ENCODE assay signal across 1 mouse cellular context in genomic region chr2:25332286-25333160, GRCm38 (mm10).
A peak's percentile ranks its signal among the peaks of the same experiment; 100 is the strongest.
TF ChIP-seq lines count a peak whose summit lies in the region.

Gene Man1b1, plus strand, starts transcription at chr2:25332338.

TF ChIP-seq in CH12.LX, 34 proteins besides CTCF, POLR2A, EP300 and RAD21 (continued from another document):
- no peak for TF ChIP-seq ZNF384 (IDR thresholded peaks at IDR 0.05; ENCODE audit: low read depth, low read length)
- TF ChIP-seq ETS1 (conservative IDR thresholded peaks at IDR 0.05; ENCODE audit: low read depth, low read length) = peak; percentile 78
- TF ChIP-seq HCFC1 (IDR thresholded peaks at IDR 0.05; ENCODE audit: low read depth, low read length) = peak; percentile 95
- peak; percentile 69 for TF ChIP-seq CHD2 (IDR thresholded peaks at IDR 0.05; ENCODE audit: low read length)
- TF ChIP-seq TCF12 (IDR thresholded peaks at IDR 0.05; ENCODE audit: low read depth, low read length) = peak; percentile 92
- TF ChIP-seq SMC3 (IDR thresholded peaks at IDR 0.05; ENCODE audit: low read depth, low read length) = no peak
- no peak for TF ChIP-seq ZKSCAN1 (IDR thresholded peaks at IDR 0.05; ENCODE audit: borderline replicate concordance, low read depth, low read length)
- peak; percentile 97 for TF ChIP-seq SIN3A (IDR thresholded peaks at IDR 0.05; ENCODE audit: low read length)
- peak; percentile 92; the same call in 1 of the 2 replicates for TF ChIP-seq E2F4 (IDR thresholded peaks at IDR 0.05; ENCODE audit: insufficient replicate concordance, low read depth, low read length)
- TF ChIP-seq ELF1 (IDR thresholded peaks at IDR 0.05; ENCODE audit: low read depth, low read length) = peak; percentile 95
- TF ChIP-seq ZC3H11A (IDR thresholded peaks at IDR 0.05; ENCODE audit: low read depth, low read length) = no peak
- TF ChIP-seq MAFK (IDR thresholded peaks at IDR 0.05; ENCODE audit: insufficient replicate concordance, low read length) = no peak
- TF ChIP-seq MXI1 (IDR thresholded peaks at IDR 0.05; ENCODE audit: low read depth, low read length) = peak; percentile 88
